Mouse (Mus musculus): Measurements from ENCODE around the gene Arhgef17.

- TF ChIP-seq CTCF (IDR thresholded peaks at IDR 0.05; ENCODE audit: extremely low read depth, insufficient read length, insufficient replicate concordance, low read depth, low read length) = no peak
- no peak for TF ChIP-seq POLR2A (IDR thresholded peaks at IDR 0.05; ENCODE audit: low read depth, low read length)
These were observed 4.5 kb downstream of the Arhgef17 start for GRCm38 (mm10) chr7:100927287-100928000.

Data from small intestine, adult 2 months (tissue).